Mouse (Mus musculus) hindbrain, postnatal 0 days (tissue): ENCODE results near the gene En2. TPM values are rescaled to one million over a fixed set of nuclear protein-coding genes. Genes with fewer than 3 reads are reported as not detected.
A peak's percentile ranks its signal among the peaks of the same experiment; 100 is the strongest.

Experiments used
- ATAC-seq: fragments of 200-750 bp; cut with Nextera tagmentation; 2 replicates; pipeline ENCODE4 v1.8.0; 2017; ENCODE audit warnings: mild to moderate bottlenecking, moderate TSS enrichment, moderate library complexity
- DNase-seq: peaks from one replicate; pipeline ENCODE4 v3.0.0-alpha.2; 2015; ENCODE audit warnings: low spot score
- H3K27ac ChIP-seq: fragments of 300-500 bp; sonication (generic); 2 replicates; pipeline ENCODE4 v1.5.1; 2014; ENCODE audit warnings: mild to moderate bottlenecking
- H3K27me3 ChIP-seq: fragments of 300-500 bp; sonication (generic); 2 replicates; pipeline ENCODE4 v1.6.1; 2014; ENCODE audit warnings: low read length, mixed read lengths; ENCODE audit not compliant: insufficient read depth
- H3K36me3 ChIP-seq: fragments of 300-500 bp; sonication (generic); 2 replicates; pipeline ENCODE4 v1.6.1; 2014; ENCODE audit warnings: low read length, mixed read lengths; ENCODE audit not compliant: insufficient read depth
- H3K4me1 ChIP-seq: fragments of 300-500 bp; sonication (generic); 2 replicates; pipeline ENCODE4 v1.6.1; 2014; ENCODE audit warnings: antibody characterized with exemption, low read length, mixed read lengths; ENCODE audit not compliant: insufficient read depth
- H3K4me2 ChIP-seq: fragments of 300-500 bp; sonication (generic); 2 replicates; pipeline ENCODE4 v1.6.1; 2014; ENCODE audit warnings: low read depth, mild to moderate bottlenecking, low read length, moderate library complexity, mixed read lengths
- H3K4me3 ChIP-seq: fragments of 300-500 bp; sonication (generic); 2 replicates; pipeline ENCODE4 v1.5.1; 2014; ENCODE audit warnings: low read length
- H3K9ac ChIP-seq: fragments of 300-500 bp; sonication (generic); replicated peaks from 2 replicates; pipeline ENCODE4 v1.6.1; 2014; ENCODE audit warnings: mild to moderate bottlenecking, low read length, moderate library complexity, mixed read lengths
- H3K9me3 ChIP-seq: fragments of 300-500 bp; sonication (generic); 2 replicates; pipeline ENCODE4 v1.6.1; 2016; ENCODE audit warnings: low read length, mixed read lengths
- CTCF ChIP-seq: IDR thresholded peaks from 2 replicates; pipeline ENCODE4 v1.5.1; 2016; ENCODE audit warnings: antibody characterized with exemption, control low read depth, low read depth
- WGBS: fragments of 180-500 bp; shearing (Covaris S2); extraction: QIAGEN DNeasy Blood & Tissue Kit; methylation state at CpG from one replicate; pipeline ENCODE4 v1.1.7; 2014; 5-methylcytosine and 5-hydroxymethylcytosine counted together
- polyA plus RNA-seq: library from polyadenylated mRNA; unstranded; fragments of >200 nt; fragmentation: Nextera tagmentation; extraction: Ambion mirVana; gene quantifications from 2 replicates; pipeline ENCODE4 v1.2.1, GENCODE M21; 2015
- total RNA-seq: library from RNA; depleted of rRNA; stranded (reverse); fragments of >200 nt; gene quantifications from 2 replicates; pipeline ENCODE4 v1.2.3, GENCODE M21; 2014

The En2 gene
- total and polyA plus RNA-seq, 2 experiments from 2014 or later: 1.1 to 33.8 TPM

DNA sequence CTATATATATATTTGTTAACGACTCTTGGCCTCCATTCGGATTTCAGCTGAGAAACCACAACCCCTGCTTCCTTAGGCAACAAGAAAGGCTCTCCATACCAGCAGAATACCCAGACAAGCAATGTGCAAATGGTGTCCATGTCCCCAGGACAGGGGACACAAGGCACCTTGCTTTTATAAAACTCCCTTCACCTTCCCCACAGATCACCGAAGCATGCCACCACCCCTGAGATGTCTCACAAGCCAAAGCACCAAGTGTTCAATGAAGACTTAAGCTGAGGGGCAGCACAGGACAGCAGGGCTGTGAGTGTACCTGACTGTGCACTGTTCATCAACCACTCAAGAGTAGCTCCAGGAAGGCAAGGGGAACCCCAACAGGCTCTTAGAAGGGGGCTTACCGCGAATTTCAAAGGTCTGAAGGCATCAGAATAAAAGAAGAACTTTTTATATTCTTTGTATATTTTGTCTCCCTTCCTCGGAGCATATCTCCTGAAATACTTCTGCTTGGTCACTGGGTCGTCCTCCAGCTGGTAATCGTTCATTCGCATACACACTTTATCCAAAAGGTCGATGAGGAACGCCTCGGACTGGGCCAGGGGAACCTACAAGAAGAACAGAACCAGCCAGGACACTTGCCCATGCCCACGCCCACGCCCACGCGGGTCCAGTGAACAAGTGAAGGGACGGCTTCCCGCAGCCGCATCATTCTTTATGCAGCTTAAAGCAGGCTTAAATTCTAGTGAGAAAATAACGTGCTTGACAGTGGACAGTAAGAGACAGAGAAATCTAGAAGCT is 43.4 kb downstream of the En2 start:
- DNase-seq (no peak), ATAC-seq (no peak)
- no peaks in the 10 kb centered on the region for H3K36me3 ChIP-seq
- no peaks in the 10 kb centered on the region for H3K4me1 ChIP-seq
- TF ChIP-seq CTCF: no peak
- H3K27ac ChIP-seq: peak overlapping the region; percentile 80; the same call in 1 of the 2 replicates
- 12% methylated on average over 20 of the region's 20 CpGs for WGBS
- H3K4me3 ChIP-seq: peak overlapping the region; percentile 53
- H3K9me3 ChIP-seq: no peaks in the 10 kb centered on the region
- peaks cover 12% of the 10 kb centered on the region for H3K27me3 ChIP-seq
- peak overlapping the region; percentile 61 for H3K4me2 ChIP-seq
- H3K9ac ChIP-seq: peak overlapping the region; percentile 63

DNA sequence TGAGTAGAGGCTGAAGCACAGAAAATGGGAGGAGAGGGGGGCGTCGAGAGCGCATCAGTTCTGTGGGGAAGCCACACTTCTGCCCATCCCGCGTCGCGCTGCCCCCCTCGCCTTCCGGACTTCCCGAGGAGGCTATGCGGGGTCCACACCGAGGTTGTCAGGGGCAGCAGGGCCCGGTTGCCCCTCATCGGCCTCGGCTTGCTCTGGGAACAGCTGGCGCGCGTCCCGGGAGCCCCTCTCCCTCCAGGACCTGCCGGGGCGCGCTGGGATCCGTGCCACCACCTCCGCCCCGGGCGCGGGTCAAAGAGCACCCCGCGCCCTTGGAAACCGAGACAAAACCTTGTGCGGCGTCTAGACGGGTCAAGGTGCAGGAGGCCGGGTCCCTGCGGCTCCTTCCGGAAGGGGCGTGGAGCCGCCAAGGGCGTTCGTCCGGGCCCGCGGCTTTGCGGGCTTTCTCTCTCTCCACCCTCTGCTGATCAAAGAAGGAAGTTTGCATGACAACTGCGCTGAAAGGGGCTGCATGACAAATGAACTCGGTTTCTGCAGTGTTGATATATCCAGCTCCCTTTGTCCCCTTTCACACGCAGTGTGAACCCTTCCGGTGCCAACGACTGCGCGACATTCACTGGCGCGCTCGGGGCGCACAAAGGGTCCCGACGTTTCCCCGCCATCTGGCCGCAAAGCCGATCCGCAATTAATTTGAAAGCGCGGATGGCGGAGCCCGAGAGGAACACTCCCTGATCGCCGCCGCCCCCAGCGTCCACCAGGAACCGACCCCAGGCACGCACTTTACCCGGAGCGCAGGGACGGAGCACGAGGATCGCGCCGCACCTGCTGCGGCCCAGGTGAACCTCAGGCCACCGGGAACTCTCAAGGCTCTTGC is 44.3 kb downstream of the En2 start:
- H3K27ac ChIP-seq: peak overlapping the region; percentile 80
- TF ChIP-seq CTCF: no peak
- H3K36me3 ChIP-seq: no peaks in the 10 kb centered on the region
- H3K4me3 ChIP-seq: peak overlapping the region; percentile 53
- peak overlapping the region; percentile 61 for H3K4me2 ChIP-seq
- peaks cover 12% of the 10 kb centered on the region for H3K27me3 ChIP-seq
- peak overlapping the region; percentile 63 for H3K9ac ChIP-seq
- peak; percentile 88 for ATAC-seq
- no peaks in the 10 kb centered on the region for H3K4me1 ChIP-seq
- peak; percentile 74 for DNase-seq
- under 1% methylated on average over 79 of the region's 80 CpGs for WGBS
- no peaks in the 10 kb centered on the region for H3K9me3 ChIP-seq

DNA sequence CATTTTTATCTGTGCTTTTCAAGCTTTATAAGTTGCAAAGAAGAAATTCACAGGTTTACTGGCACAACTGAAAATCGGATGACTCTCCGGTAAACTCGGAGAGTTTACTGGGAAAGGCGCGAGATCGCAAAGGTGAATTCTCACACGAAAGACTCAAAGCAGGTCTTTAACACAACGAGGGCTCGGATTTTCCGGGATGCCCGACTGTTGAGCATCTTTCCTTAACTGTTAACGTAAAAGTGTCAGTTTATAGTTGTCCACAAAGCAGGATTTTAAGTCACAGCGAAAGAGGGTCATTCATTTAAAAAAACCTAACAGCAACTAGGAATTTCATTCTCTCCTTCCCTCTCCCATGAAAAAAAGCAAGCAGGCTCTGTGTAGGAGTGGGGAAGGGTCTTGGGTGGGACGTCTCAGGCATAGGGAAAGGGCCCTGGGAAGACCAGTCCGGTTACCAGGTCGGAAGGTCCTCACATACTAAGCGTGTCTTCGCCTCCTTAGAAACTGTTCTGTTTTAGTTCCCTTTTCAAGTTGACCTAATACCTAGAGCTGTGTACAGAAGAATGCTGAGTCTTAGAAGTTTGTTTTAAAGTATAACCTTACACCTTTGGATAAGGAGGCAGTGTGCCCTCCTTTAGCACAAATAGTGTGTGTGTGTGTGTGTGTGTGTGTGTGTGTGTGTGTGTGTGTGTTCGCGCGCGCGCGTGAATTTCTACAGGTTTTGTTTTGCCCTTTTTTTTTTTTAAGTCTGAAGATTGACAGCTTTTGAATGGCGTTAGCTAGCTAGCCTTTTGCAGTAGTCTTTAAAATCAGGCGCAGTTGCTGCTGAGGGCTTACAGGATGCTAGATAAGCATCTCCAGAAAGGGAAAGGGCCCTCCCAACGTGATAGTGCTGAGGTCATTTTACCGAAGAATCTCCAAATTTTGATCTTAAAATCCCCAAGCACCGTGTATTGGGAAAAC is 45.4 kb downstream of the En2 start:
- Histone ChIP-seq H3K27me3 (peaks cover 12% of the 10 kb centered on the region), H3K36me3 (no peaks in the 10 kb centered on the region), H3K9me3 (no peaks in the 10 kb centered on the region), H3K4me1 (no peaks in the 10 kb centered on the region), H3K9ac (peak overlapping the region; percentile 63), H3K4me3 (peak overlapping the region; percentile 53), H3K4me2 (peak overlapping the region; percentile 61), H3K27ac (peak overlapping the region; percentile 80; the same call in 1 of the 2 replicates)
- ATAC-seq (no peak), DNase-seq (no peak)
- WGBS: 2% methylated on average over 29 of the region's 29 CpGs
- no peak for TF ChIP-seq CTCF

DNA sequence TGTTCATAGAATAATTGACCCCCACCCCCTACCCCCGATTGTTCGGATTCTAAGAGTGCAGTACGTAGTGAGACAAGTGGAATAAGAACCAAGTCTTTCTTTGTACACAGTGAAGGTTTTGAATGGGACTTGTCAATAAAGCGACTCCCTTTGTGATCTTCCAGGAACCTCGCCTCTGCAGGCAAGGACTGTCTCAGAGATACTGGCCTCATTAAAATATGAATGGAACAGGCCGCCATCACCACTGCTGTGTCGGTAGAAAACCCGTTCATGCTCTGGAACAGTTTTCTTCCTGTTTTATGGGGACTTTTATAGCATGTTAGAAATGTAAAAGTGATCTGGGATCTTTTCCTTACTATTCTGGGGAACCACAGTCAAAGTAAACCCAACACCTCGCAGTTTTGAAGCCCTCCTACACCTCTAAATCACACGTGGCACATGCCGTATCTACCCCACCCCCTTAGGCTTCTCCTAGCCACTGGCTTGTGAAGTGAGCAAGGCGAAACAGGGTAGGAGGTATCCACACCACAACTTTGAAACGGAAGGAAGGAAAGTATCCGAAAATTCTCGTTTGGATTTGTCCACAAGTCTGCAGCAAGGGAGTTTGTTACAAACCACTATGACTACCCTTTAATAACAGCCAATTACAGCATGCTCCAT is 46.3 kb downstream of the En2 start:
- ATAC-seq (no peak), DNase-seq (no peak)
- Histone ChIP-seq H3K36me3 (no peaks in the 10 kb centered on the region), H3K4me2 (peak overlapping the region; percentile 61), H3K9ac (no peak overlapping the region), H3K4me3 (0 out of 2 replicates have a peak overlapping the region, but pooled peaks have one; percentile 53), H3K27me3 (peaks cover 12% of the 10 kb centered on the region), H3K9me3 (no peaks in the 10 kb centered on the region), H3K27ac (peak overlapping the region; percentile 80; the same call in 1 of the 2 replicates), H3K4me1 (no peaks in the 10 kb centered on the region)
- no peak for TF ChIP-seq CTCF
- 7% methylated on average over 15 of the region's 15 CpGs for WGBS

DNA sequence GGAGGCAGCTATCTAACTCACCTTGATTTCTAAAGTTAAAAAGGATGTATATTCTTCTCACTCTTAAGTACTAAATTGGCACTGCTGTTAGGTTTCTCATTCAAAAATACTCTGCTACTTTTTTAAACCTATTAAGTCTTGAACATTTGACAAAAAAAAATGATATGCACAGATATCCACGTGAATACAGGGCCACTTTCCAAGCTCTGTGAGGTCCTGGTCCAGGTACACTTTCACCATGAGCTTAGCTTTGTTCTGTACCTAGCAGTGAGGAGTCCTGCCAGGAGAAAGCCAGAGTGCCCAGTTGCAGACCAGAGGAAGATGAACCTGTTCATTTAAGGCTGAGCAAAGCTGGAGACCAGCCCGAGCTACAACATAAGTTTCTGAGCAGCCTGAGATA is 47.9 kb downstream of the En2 start:
- H3K9ac ChIP-seq: no peak overlapping the region
- WGBS: 68% methylated on average over 2 of the region's 2 CpGs
- peaks cover 12% of the 10 kb centered on the region for H3K27me3 ChIP-seq
- TF ChIP-seq CTCF: no peak
- H3K36me3 ChIP-seq: no peaks in the 10 kb centered on the region
- no peak for DNase-seq
- H3K27ac ChIP-seq: no peak overlapping the region
- no peaks in the 10 kb centered on the region for H3K4me1 ChIP-seq
- no peak for ATAC-seq
- H3K9me3 ChIP-seq: no peaks in the 10 kb centered on the region
- H3K4me2 ChIP-seq: no peak overlapping the region
- no peak overlapping the region for H3K4me3 ChIP-seq
